Mouse (Mus musculus): ENCODE measurements around the gene Tcf23. TPM values are rescaled to one million over a fixed set of nuclear protein-coding genes. Genes with fewer than 3 reads are reported as not detected.

Tcf23 gene
- polyA plus RNA-seq, 1 experiment from 2014 or later: 0.04 TPM

DNA sequence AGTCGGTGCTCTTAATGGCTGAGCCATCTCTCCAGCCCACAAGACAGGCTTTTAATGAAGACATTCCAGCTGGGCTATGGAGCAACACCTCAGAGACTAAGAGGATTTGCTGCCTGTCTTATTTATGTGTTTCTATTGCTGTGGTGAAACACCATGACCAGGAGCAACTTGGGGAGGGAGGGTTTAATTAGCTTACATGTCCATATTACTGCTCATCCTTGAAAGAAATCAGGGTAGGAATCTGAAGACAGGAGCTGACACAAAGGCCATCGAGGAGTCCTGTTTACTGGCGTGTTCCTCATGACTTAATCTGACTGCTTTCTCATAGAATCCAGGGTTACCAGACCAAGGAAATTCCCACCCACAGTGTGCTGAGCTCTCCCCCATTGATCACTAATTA lies 4.5 kb upstream of the Tcf23 start:
- no peaks in the 10 kb centered on the region; the same call in 1 of the 2 replicates for H3K27me3 ChIP-seq (replicated peaks; ENCODE audit: control insufficient read depth, insufficient read depth, low read length)
- no peak overlapping the region for H3K27ac ChIP-seq (ENCODE audit: low read depth, low read length)
- no peaks in the 10 kb centered on the region for H3K9me3 ChIP-seq (ENCODE audit: control insufficient read depth, low read length)
- WGBS: 71% methylated on average over 3 of the region's 3 CpGs
- H3K36me3 ChIP-seq (ENCODE audit: control insufficient read depth, insufficient read depth, low read length): no peaks in the 10 kb centered on the region
- H3K4me2 ChIP-seq: no peak overlapping the region
- ATAC-seq (replicated peaks; ENCODE audit: low FRiP score) (no peak), DNase-seq (ENCODE audit: low spot score) (no peak)
- H3K4me3 ChIP-seq (ENCODE audit: low read depth, low read length): no peak overlapping the region
- no peak overlapping the region for H3K9ac ChIP-seq (ENCODE audit: low read depth, low read length)
- H3K4me1 ChIP-seq (replicated peaks; ENCODE audit: control insufficient read depth, insufficient read depth, low read length): peaks cover 11% of the 10 kb centered on the region

- ATAC-seq (replicated peaks; ENCODE audit: low FRiP score) (peak; percentile 31; the same call in 1 of the 2 replicates), DNase-seq (ENCODE audit: low spot score) (no peak)
- H3K36me3 ChIP-seq (ENCODE audit: control insufficient read depth, insufficient read depth, low read length): no peaks in the 10 kb centered on the region
- no peak overlapping the region for H3K4me3 ChIP-seq (ENCODE audit: low read depth, low read length)
- H3K9ac ChIP-seq (ENCODE audit: low read depth, low read length): no peak overlapping the region
- no peaks in the 10 kb centered on the region; the same call in none of the 2 replicates for H3K27me3 ChIP-seq (replicated peaks; ENCODE audit: control insufficient read depth, insufficient read depth, low read length)
- WGBS: 76% methylated on average over 4 of the region's 4 CpGs
- peaks cover 14% of the 10 kb centered on the region; the same call in 1 of the 2 replicates for H3K4me1 ChIP-seq (replicated peaks; ENCODE audit: control insufficient read depth, insufficient read depth, low read length)
- no peaks in the 10 kb centered on the region for H3K9me3 ChIP-seq (ENCODE audit: control insufficient read depth, low read length)
- H3K4me2 ChIP-seq: no peak overlapping the region
- H3K27ac ChIP-seq (ENCODE audit: low read depth, low read length): no peak overlapping the region
Measured at GRCm38 (mm10) chr5:30966189-30966588, 2.3 kb upstream of the Tcf23 start.

DNA sequence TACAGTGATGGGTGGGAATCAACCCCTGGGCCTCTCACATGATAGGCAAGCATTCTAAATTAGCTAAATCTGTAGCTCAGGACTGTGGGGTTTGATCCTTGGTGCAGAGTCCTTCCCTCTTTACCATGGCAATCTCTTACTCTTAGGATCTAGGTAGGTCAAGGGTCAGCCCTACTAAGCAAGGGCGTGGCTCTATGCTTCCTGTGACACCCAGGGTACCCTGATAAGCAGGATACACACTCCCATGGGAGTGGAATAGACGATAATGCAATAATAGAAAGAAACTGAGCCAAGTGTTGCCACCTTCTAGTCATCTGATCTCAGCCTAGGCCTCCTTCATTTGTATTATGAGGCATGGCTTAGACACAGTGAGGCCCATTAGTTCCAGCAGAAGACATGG lies 978 bp downstream of the Tcf23 start:
- Histone ChIP-seq H3K4me3 (ENCODE audit: low read depth, low read length) (no peak overlapping the region), H3K9me3 (ENCODE audit: control insufficient read depth, low read length) (no peaks in the 10 kb centered on the region), H3K9ac (ENCODE audit: low read depth, low read length) (no peak overlapping the region), H3K27me3 (replicated peaks; ENCODE audit: control insufficient read depth, insufficient read depth, low read length) (no peaks in the 10 kb centered on the region; the same call in none of the 2 replicates), H3K36me3 (ENCODE audit: control insufficient read depth, insufficient read depth, low read length) (no peaks in the 10 kb centered on the region), H3K4me2 (no peak overlapping the region), H3K4me1 (replicated peaks; ENCODE audit: control insufficient read depth, insufficient read depth, low read length) (0 out of 2 replicates have a peak, but pooled peaks cover 10% of the 10 kb centered on the region), H3K27ac (ENCODE audit: low read depth, low read length) (no peak overlapping the region)
- WGBS: 58% methylated on average over 2 of the region's 2 CpGs
- ATAC-seq (replicated peaks; ENCODE audit: low FRiP score) (peak; percentile 51; the same call in 1 of the 2 replicates), DNase-seq (ENCODE audit: low spot score) (no peak)

DNA sequence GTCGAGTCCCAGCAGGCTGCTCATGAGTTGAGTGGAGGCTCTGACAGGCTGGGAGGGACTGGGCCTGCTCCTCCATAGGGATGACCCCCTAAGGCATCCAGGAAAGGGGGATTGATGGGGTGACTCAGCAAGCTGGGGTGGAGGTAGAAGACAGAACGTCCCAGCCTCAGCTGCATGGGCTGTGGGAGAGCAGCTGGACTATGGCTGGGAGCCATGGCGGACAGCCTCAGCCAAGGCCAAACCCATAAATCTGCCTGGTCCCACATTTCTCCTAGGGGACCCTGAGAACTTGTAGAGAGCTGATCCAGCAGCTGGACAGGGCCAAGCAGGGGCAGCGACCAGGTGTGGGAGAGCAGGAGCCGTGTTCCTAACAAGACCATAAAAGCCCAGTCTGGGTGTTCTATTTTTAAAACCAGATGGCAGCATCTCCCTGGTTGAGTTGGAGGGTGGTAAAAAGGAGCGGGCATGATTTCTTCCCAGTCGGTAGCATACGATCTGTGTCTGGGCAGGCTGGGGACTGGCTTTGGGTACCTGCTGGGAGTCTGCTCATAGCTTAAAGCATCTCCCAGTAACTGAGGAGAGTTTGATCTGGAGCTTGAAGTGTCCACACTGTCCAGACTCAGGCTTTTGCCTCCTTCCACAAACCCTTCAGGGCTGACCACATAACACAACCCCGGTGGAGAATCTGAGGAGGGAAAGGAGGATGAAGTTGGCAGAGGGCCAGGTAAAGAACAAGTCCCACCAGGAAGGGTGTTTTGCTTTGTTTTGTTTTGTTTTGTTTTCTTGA lies 6.6 kb downstream of the Tcf23 start:
- H3K9me3 ChIP-seq (ENCODE audit: control insufficient read depth, low read length): no peaks in the 10 kb centered on the region
- no peaks in the 10 kb centered on the region; the same call in 1 of the 2 replicates for H3K27me3 ChIP-seq (replicated peaks; ENCODE audit: control insufficient read depth, insufficient read depth, low read length)
- no peak overlapping the region for H3K9ac ChIP-seq (ENCODE audit: low read depth, low read length)
- no peak overlapping the region for H3K27ac ChIP-seq (ENCODE audit: low read depth, low read length)
- no peak overlapping the region for H3K4me3 ChIP-seq (ENCODE audit: low read depth, low read length)
- 73% methylated on average over 9 of the region's 9 CpGs for WGBS
- no peak for DNase-seq (ENCODE audit: low spot score)
- H3K4me2 ChIP-seq: no peak overlapping the region
- H3K4me1 ChIP-seq (replicated peaks; ENCODE audit: control insufficient read depth, insufficient read depth, low read length): 0 out of 2 replicates have a peak, but pooled peaks cover 2% of the 10 kb centered on the region
- ATAC-seq (replicated peaks; ENCODE audit: low FRiP score): no peak
- H3K36me3 ChIP-seq (ENCODE audit: control insufficient read depth, insufficient read depth, low read length): no peaks in the 10 kb centered on the region

GRCm38 (mm10) chr5:30982357-30982756 lies 13.9 kb downstream of the Tcf23 start:
- no peaks in the 10 kb centered on the region for H3K4me1 ChIP-seq (replicated peaks; ENCODE audit: control insufficient read depth, insufficient read depth, low read length)
- H3K4me3 ChIP-seq (ENCODE audit: low read depth, low read length): no peak overlapping the region
- H3K4me2 ChIP-seq: no peak overlapping the region
- no peaks in the 10 kb centered on the region for H3K27me3 ChIP-seq (replicated peaks; ENCODE audit: control insufficient read depth, insufficient read depth, low read length)
- H3K9me3 ChIP-seq (ENCODE audit: control insufficient read depth, low read length): no peaks in the 10 kb centered on the region
- no peak overlapping the region for H3K27ac ChIP-seq (ENCODE audit: low read depth, low read length)
- 16% methylated on average over 2 of the region's 2 CpGs for WGBS
- DNase-seq (ENCODE audit: low spot score) (no peak), ATAC-seq (replicated peaks; ENCODE audit: low FRiP score) (no peak)
- no peak overlapping the region for H3K9ac ChIP-seq (ENCODE audit: low read depth, low read length)
- H3K36me3 ChIP-seq (ENCODE audit: control insufficient read depth, insufficient read depth, low read length): no peaks in the 10 kb centered on the region

- H3K4me2 ChIP-seq: no peak overlapping the region
- no peaks in the 10 kb centered on the region for H3K9me3 ChIP-seq (ENCODE audit: control insufficient read depth, low read length)
- no peak for ATAC-seq (replicated peaks; ENCODE audit: low FRiP score)
- no peak overlapping the region for H3K27ac ChIP-seq (ENCODE audit: low read depth, low read length)
- no peak for DNase-seq (ENCODE audit: low spot score)
- 0 out of 2 replicates have a peak, but pooled peaks cover 2% of the 10 kb centered on the region for H3K27me3 ChIP-seq (replicated peaks; ENCODE audit: control insufficient read depth, insufficient read depth, low read length)
- no peak overlapping the region for H3K4me3 ChIP-seq (ENCODE audit: low read depth, low read length)
- H3K36me3 ChIP-seq (ENCODE audit: control insufficient read depth, insufficient read depth, low read length): no peaks in the 10 kb centered on the region
- no peak overlapping the region for H3K9ac ChIP-seq (ENCODE audit: low read depth, low read length)
- no peaks in the 10 kb centered on the region for H3K4me1 ChIP-seq (replicated peaks; ENCODE audit: control insufficient read depth, insufficient read depth, low read length)
- WGBS: 64% methylated on average over 5 of the region's 5 CpGs
Measured at GRCm38 (mm10) chr5:30992980-30993676, 24.7 kb downstream of the Tcf23 start.

DNA sequence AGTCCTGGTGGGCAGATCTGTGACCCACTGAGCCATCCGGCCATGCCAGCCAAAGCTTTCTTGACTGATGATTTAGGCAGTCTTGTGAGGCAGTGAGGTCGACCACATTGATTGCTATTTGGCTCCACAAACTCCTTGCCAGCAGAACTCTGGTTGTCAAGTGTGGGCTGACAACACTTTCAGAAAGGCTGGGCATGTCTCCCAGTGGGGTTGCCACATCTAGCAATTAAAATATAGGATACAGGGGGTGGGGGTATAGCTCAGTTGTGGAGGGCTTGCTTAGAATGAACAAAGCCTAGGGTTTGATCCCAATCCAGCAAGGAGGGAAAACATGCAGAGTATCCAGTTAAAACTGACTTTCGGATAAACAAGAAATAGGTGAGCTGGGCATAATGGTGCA lies 25.6 kb downstream of the Tcf23 start:
- Histone ChIP-seq H3K27ac (ENCODE audit: low read depth, low read length) (no peak overlapping the region), H3K36me3 (ENCODE audit: control insufficient read depth, insufficient read depth, low read length) (no peaks in the 10 kb centered on the region), H3K9ac (ENCODE audit: low read depth, low read length) (no peak overlapping the region), H3K4me3 (ENCODE audit: low read depth, low read length) (no peak overlapping the region), H3K4me1 (replicated peaks; ENCODE audit: control insufficient read depth, insufficient read depth, low read length) (no peaks in the 10 kb centered on the region), H3K27me3 (replicated peaks; ENCODE audit: control insufficient read depth, insufficient read depth, low read length) (0 out of 2 replicates have a peak, but pooled peaks cover 2% of the 10 kb centered on the region), H3K9me3 (ENCODE audit: control insufficient read depth, low read length) (no peaks in the 10 kb centered on the region), H3K4me2 (no peak overlapping the region)
- DNase-seq (ENCODE audit: low spot score) (no peak), ATAC-seq (replicated peaks; ENCODE audit: low FRiP score) (no peak)
- WGBS: 64% methylated on average over 3 of the region's 3 CpGs

DNA sequence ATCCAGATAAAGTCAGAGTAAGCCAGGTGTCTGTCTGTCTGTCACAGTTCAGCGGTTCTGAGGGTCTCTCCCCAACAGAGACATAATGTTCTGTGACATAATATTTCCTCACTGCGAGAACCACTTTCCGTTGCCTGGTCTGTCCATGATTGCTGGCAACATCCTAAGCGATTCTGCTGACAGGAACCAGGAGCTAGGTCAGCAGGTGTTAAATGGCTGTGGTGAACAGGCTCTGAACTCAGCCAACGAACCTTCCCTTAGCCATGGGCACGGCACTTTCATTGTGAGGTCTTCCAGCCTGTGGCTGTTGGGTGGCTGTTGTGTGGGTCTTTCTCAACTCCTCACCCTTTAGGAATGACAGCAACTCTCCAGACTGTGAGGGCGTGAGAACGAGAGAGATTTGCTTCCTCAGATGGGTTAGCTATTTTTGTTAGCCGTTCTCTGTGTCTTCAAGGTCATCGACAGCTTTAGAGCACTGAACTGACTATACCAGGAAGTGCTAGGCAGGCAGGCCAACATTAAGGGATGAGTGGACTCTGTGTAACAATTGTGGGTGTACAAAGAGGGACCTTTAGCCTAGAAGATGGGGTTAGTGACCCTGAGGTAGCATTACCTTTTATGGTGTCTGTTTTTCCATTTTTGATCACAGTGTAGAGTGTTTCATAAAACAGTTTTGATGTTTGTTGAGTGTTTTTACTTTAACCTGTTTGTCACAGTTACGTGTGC lies 26.6 kb downstream of the Tcf23 start:
- Histone ChIP-seq H3K4me2 (no peak overlapping the region), H3K9me3 (ENCODE audit: control insufficient read depth, low read length) (no peaks in the 10 kb centered on the region), H3K4me1 (replicated peaks; ENCODE audit: control insufficient read depth, insufficient read depth, low read length) (no peaks in the 10 kb centered on the region), H3K27ac (ENCODE audit: low read depth, low read length) (no peak overlapping the region), H3K9ac (ENCODE audit: low read depth, low read length) (no peak overlapping the region), H3K27me3 (replicated peaks; ENCODE audit: control insufficient read depth, insufficient read depth, low read length) (0 out of 2 replicates have a peak, but pooled peaks cover 2% of the 10 kb centered on the region), H3K4me3 (ENCODE audit: low read depth, low read length) (no peak overlapping the region), H3K36me3 (ENCODE audit: control insufficient read depth, insufficient read depth, low read length) (no peaks in the 10 kb centered on the region)
- ATAC-seq (replicated peaks; ENCODE audit: low FRiP score) (no peak), DNase-seq (ENCODE audit: low spot score) (no peak)
- 63% methylated on average over 11 of the region's 11 CpGs for WGBS
